Mouse (Mus musculus) megakaryocyte, adult 5-6 weeks (primary cell): Measurements from ENCODE around the gene Kcnip1. TPM values are rescaled to one million over a fixed set of nuclear protein-coding genes. Genes with fewer than 3 reads are reported as not detected.

Source experiments
- ATAC-seq: 2 replicates; pipeline ENCODE4 v1.8.0; 2016; ENCODE audit warnings: mild to moderate bottlenecking, inconsistent platforms; ENCODE audit not compliant: poor library complexity, severe bottlenecking
- total RNA-seq, 2 experiments: library from RNA; stranded (forward) in 1 of 2; stranded (reverse) in 1 of 2; fragments of 153-499, 151-499 nt in 1 of 2; fragments of 221-1000, 200-1000 nt in 1 of 2; gene quantifications; 2 replicates each; pipeline versions ENCODE4 v1.2.3 to v1.2.4; 2015 to 2017

Kcnip1 gene
- total RNA-seq, 2 experiments from 2014 or later: 0.18 TPM; not detected in 1

GRCm38 (mm10) chr11:33700725-33701124 lies 292.2 kb downstream of the Kcnip1 start:
- ATAC-seq: peak; percentile 68

GRCm38 (mm10) chr11:33690181-33690580 lies 302.8 kb downstream of the Kcnip1 start:
- no peak for ATAC-seq

- ATAC-seq: no peak
These were observed 307.0 kb downstream of the Kcnip1 start for GRCm38 (mm10) chr11:33685904-33686303.

- ATAC-seq: no peak
These were observed 312.8 kb downstream of the Kcnip1 start for GRCm38 (mm10) chr11:33680151-33680550.

- no peak for ATAC-seq
These were observed 322.6 kb downstream of the Kcnip1 start for GRCm38 (mm10) chr11:33670105-33670965.

GRCm38 (mm10) chr11:33668376-33668775 lies 324.6 kb downstream of the Kcnip1 start:
- ATAC-seq: no peak

- ATAC-seq: no peak
These were observed 329.4 kb downstream of the Kcnip1 start for GRCm38 (mm10) chr11:33663599-33663998.

- ATAC-seq: no peak
These were observed 332.7 kb downstream of the Kcnip1 start for GRCm38 (mm10) chr11:33660016-33660913.

GRCm38 (mm10) chr11:33655861-33656593 lies 336.9 kb downstream of the Kcnip1 start:
- ATAC-seq: no peak

GRCm38 (mm10) chr11:33655221-33655620 lies 337.7 kb downstream of the Kcnip1 start:
- ATAC-seq: no peak

GRCm38 (mm10) chr11:33654485-33654884 lies 338.5 kb downstream of the Kcnip1 start:
- no peak for ATAC-seq

- no peak for ATAC-seq
These were observed 343.6 kb downstream of the Kcnip1 start for GRCm38 (mm10) chr11:33649358-33649757.

GRCm38 (mm10) chr11:33637107-33637506 lies 355.8 kb downstream of the Kcnip1 start:
- no peak for ATAC-seq

GRCm38 (mm10) chr11:33627136-33627742 lies 365.7 kb downstream of the Kcnip1 start:
- ATAC-seq: no peak

- peak; percentile 47; the same call in 1 of the 2 replicates for ATAC-seq
These were observed 378.7 kb downstream of the Kcnip1 start for GRCm38 (mm10) chr11:33614218-33614617.

GRCm38 (mm10) chr11:33607784-33608183 lies 385.2 kb downstream of the Kcnip1 start:
- ATAC-seq: no peak

- no peak for ATAC-seq
These were observed 389.8 kb downstream of the Kcnip1 start for GRCm38 (mm10) chr11:33603174-33603573.

- no peak for ATAC-seq
These were observed 394.0 kb downstream of the Kcnip1 start, which contains the start of gene D130052B06Rik for GRCm38 (mm10) chr11:33598986-33599385. TSS of gene D130052B06Rik (plus strand) at chr11:33599302.

- ATAC-seq: no peak
These were observed 396.3 kb downstream of the Kcnip1 start for GRCm38 (mm10) chr11:33596655-33597054.

- no peak for ATAC-seq
These were observed 400.1 kb downstream of the Kcnip1 start for GRCm38 (mm10) chr11:33592826-33593225.
